Mouse (Mus musculus): ENCODE measurements around the gene Dnase1l2. TPM values are rescaled to one million over a fixed set of nuclear protein-coding genes. Genes with fewer than 3 reads are reported as not detected.
"Not testable (repeated sequence)": the region's sequence is repeated elsewhere in the genome, so short reads cannot be mapped to it uniquely, and the experiment has no call there.

Gene Dnase1l2
- polyA plus RNA-seq, 1 experiment, result 62.9 TPM

GRCm38 (mm10) chr17:24429201-24429983 is 13.5 kb downstream of the Dnase1l2 start:
- no peak for DNase-seq (ENCODE audit: low spot score)

- DNase-seq (ENCODE audit: low spot score), result no peak
Measured at GRCm38 (mm10) chr17:24427170-24427557, 15.7 kb downstream of the Dnase1l2 start.

GRCm38 (mm10) chr17:24426471-24427169 is 16.3 kb downstream of the Dnase1l2 start, which contains the start of gene Eci1:
Eci1 (plus strand) TSS chr17:24426641.
- DNase-seq (ENCODE audit: low spot score), result peak; percentile 93

- no peak for DNase-seq (ENCODE audit: low spot score)
Measured at GRCm38 (mm10) chr17:24425905-24426304, 17.0 kb downstream of the Dnase1l2 start.

- not testable (repeated sequence) for DNase-seq (ENCODE audit: low spot score)
Measured at GRCm38 (mm10) chr17:24425326-24425725, 17.6 kb downstream of the Dnase1l2 start.

- no peak for DNase-seq (ENCODE audit: low spot score)
Measured at GRCm38 (mm10) chr17:24424489-24424888, 18.4 kb downstream of the Dnase1l2 start.

- no peak for DNase-seq (ENCODE audit: low spot score)
Measured at GRCm38 (mm10) chr17:24423114-24423513, 19.8 kb downstream of the Dnase1l2 start.

GRCm38 (mm10) chr17:24416051-24416652 is 26.8 kb downstream of the Dnase1l2 start:
- DNase-seq (ENCODE audit: low spot score), result no peak

- no peak for DNase-seq (ENCODE audit: low spot score)
Measured at GRCm38 (mm10) chr17:24415011-24415410, 27.9 kb downstream of the Dnase1l2 start.

- peak; percentile 77 for DNase-seq (ENCODE audit: low spot score)
Measured at GRCm38 (mm10) chr17:24414230-24414976, 28.5 kb downstream of the Dnase1l2 start, which contains the start of gene Rnps1. Rnps1 (plus strand) TSS chr17:24414565.

GRCm38 (mm10) chr17:24413557-24414211 is 29.2 kb downstream of the Dnase1l2 start:
- DNase-seq (ENCODE audit: low spot score), result no peak

GRCm38 (mm10) chr17:24407116-24407803 is 35.6 kb downstream of the Dnase1l2 start:
- no peak for DNase-seq (ENCODE audit: low spot score)

- no peak for DNase-seq (ENCODE audit: low spot score)
Measured at GRCm38 (mm10) chr17:24402371-24402770, 40.5 kb downstream of the Dnase1l2 start.

- DNase-seq (ENCODE audit: low spot score), result no peak
Measured at GRCm38 (mm10) chr17:24394456-24394855, 48.4 kb downstream of the Dnase1l2 start.

- no peak for DNase-seq (ENCODE audit: low spot score)
Measured at GRCm38 (mm10) chr17:24393527-24393926, 49.4 kb downstream of the Dnase1l2 start.

GRCm38 (mm10) chr17:24391149-24391548 is 51.8 kb downstream of the Dnase1l2 start:
- no peak for DNase-seq (ENCODE audit: low spot score)

All from urinary bladder, adult 2 months (tissue).